In genomic region chr10:19494461-19495105, GRCm38 (mm10) we compare ENCODE assay signal across 9 mouse cellular contexts.
DNase-seq lines count a peak whose midpoint lies in the region; ATAC-seq and TF ChIP-seq lines count a peak whose summit lies in the region.
"Had no signal": no experiment of that assay in that cellular context is flagged by ENCODE, and none has a peak within 500 bp of the region (broad histone marks: within the 10 kb centered on the region; RNA-seq: fewer than 3 reads in every experiment).

No protein-coding gene starts in this region.

- H3K9me3 ChIP-seq in liver, embryonic 13.5 days (replicated peaks) = no peaks in the 10 kb centered on the region
- H3K9me3 ChIP-seq in stomach, postnatal 0 days (ENCODE audit: control insufficient read depth, low read length) = no peaks in the 10 kb centered on the region
- H3K9me3 ChIP-seq in forebrain, embryonic 12.5 days = no peaks in the 10 kb centered on the region

- no peak overlapping the region for H3K27ac ChIP-seq in liver, embryonic 13.5 days
- no peak overlapping the region for H3K27ac ChIP-seq in stomach, postnatal 0 days (replicated peaks)
- no peak overlapping the region for H3K27ac ChIP-seq in forebrain, embryonic 12.5 days

- H3K4me1 ChIP-seq in liver, embryonic 13.5 days (replicated peaks) = 0 out of 2 replicates have a peak, but pooled peaks cover 2% of the 10 kb centered on the region
- no peaks in the 10 kb centered on the region for H3K4me1 ChIP-seq in stomach, postnatal 0 days (replicated peaks; ENCODE audit: control insufficient read depth, insufficient read depth)
- H3K4me1 ChIP-seq in forebrain, embryonic 12.5 days = no peaks in the 10 kb centered on the region

- H3K4me3 ChIP-seq in liver, embryonic 13.5 days (replicated peaks) = no peak overlapping the region
- H3K4me3 ChIP-seq in stomach, postnatal 0 days (ENCODE audit: low read depth, low read length) = no peak overlapping the region
- H3K4me3 ChIP-seq in forebrain, embryonic 12.5 days (replicated peaks) = no peak overlapping the region

- ATAC-seq in liver, embryonic 13.5 days (ENCODE audit: low read depth) = no peak
- ATAC-seq in stomach, postnatal 0 days (ENCODE audit: low FRiP score, low TSS enrichment) = no peak
- no peak for ATAC-seq in forebrain, embryonic 12.5 days (ENCODE audit: low FRiP score)

- H3K4me2 ChIP-seq in liver, embryonic 13.5 days = peak overlapping the region; percentile 34
- 0 out of 2 replicates have a peak overlapping the region, but pooled peaks have one; percentile 3 for H3K4me2 ChIP-seq in stomach, postnatal 0 days (replicated peaks; ENCODE audit: low read depth)
- no peak overlapping the region for H3K4me2 ChIP-seq in forebrain, embryonic 12.5 days

- 4% methylated on average over 9 of the region's 9 CpGs for WGBS in liver, embryonic 13.5 days (ENCODE audit: insufficient replicate concordance)
- 15% methylated on average over 9 of the region's 9 CpGs for WGBS in stomach, postnatal 0 days
- 40% methylated on average over 9 of the region's 9 CpGs for WGBS in forebrain, embryonic 12.5 days

- peak; percentile 53 for DNase-seq in thymus, postnatal 0 days (ENCODE audit: low spot score)
- no peak for DNase-seq in thymus, postnatal 10 days (ENCODE audit: low spot score in 2 of 2)
- peak; percentile 51 for DNase-seq in fibroblast of lung, adult 2 months (ENCODE audit: low read depth)
- no peak for DNase-seq in liver, embryonic 13.5 days
- no peak for DNase-seq in stomach, postnatal 0 days (ENCODE audit: low spot score)
- no peak for DNase-seq in gastrocnemius, adult 18-20 months (ENCODE audit: low spot score)
- no peak for DNase-seq in urinary bladder, postnatal 25 days (ENCODE audit: low spot score)
- DNase-seq: right cerebral cortex, postnatal 4 days had no signal

- TF ChIP-seq EP300 in stomach, postnatal 0 days (optimal IDR thresholded peaks at IDR 0.05) = no peak

- no peaks in the 10 kb centered on the region for H3K36me3 ChIP-seq in liver, embryonic 13.5 days
- no peaks in the 10 kb centered on the region for H3K36me3 ChIP-seq in stomach, postnatal 0 days (ENCODE audit: control insufficient read depth, insufficient read depth, low read length)
- no peaks in the 10 kb centered on the region for H3K36me3 ChIP-seq in forebrain, embryonic 12.5 days (replicated peaks)

- H3K9ac ChIP-seq in liver, embryonic 13.5 days = no peak overlapping the region
- no peak overlapping the region for H3K9ac ChIP-seq in stomach, postnatal 0 days (ENCODE audit: low read length)
- no peak overlapping the region for H3K9ac ChIP-seq in forebrain, embryonic 12.5 days

- no peaks in the 10 kb centered on the region for H3K27me3 ChIP-seq in liver, embryonic 13.5 days
- H3K27me3 ChIP-seq in stomach, postnatal 0 days (ENCODE audit: control insufficient read depth, insufficient read depth, low read length) = no peaks in the 10 kb centered on the region
- no peaks in the 10 kb centered on the region for H3K27me3 ChIP-seq in forebrain, embryonic 12.5 days

- TF ChIP-seq CTCF in stomach, postnatal 0 days (IDR thresholded peaks at IDR 0.05; ENCODE audit: low read depth) = no peak

Comparison
In these comparisons a context has a peak if more than half of its experiments do, and no peak if none do; other contexts are left out.
1. DNase-seq: peak in thymus, postnatal 0 days (single experiment) and fibroblast of lung, adult 2 months (single experiment); none in thymus, postnatal 10 days (0 of 2), liver, embryonic 13.5 days (single experiment), stomach, postnatal 0 days (single experiment), gastrocnemius, adult 18-20 months (single experiment) and urinary bladder, postnatal 25 days (single experiment).